Mouse (Mus musculus) lung, postnatal 0 days (tissue): Measurements from ENCODE around the gene Ust. TPM values are rescaled to one million over a fixed set of nuclear protein-coding genes. Genes with fewer than 3 reads are reported as not detected.

Experiments
- ATAC-seq: fragments of 200-750 bp; cut with Nextera tagmentation; 2 replicates; pipeline ENCODE4 v1.8.0; 2017; ENCODE audit warnings: moderate library complexity
- DNase-seq: peaks from one replicate; pipeline ENCODE4 v3.0.0-alpha.2; 2016; ENCODE audit warnings: low spot score
- H3K27ac ChIP-seq: fragments of 300-500 bp; sonication (generic); 2 replicates; pipeline ENCODE4 v1.5.1; 2014; ENCODE audit warnings: antibody characterized with exemption, mild to moderate bottlenecking, low read length, mixed read lengths
- H3K27me3 ChIP-seq: fragments of 300-500 bp; sonication (generic); replicated peaks from 2 replicates; pipeline ENCODE4 v1.6.1; 2014; ENCODE audit warnings: low read length, mixed read lengths; ENCODE audit not compliant: insufficient read depth
- H3K36me3 ChIP-seq: fragments of 300-500 bp; sonication (generic); 2 replicates; pipeline ENCODE4 v1.6.1; 2014; ENCODE audit warnings: low read length, mixed read lengths; ENCODE audit not compliant: insufficient read depth
- H3K4me1 ChIP-seq: fragments of 300-500 bp; sonication (generic); 2 replicates; pipeline ENCODE4 v1.6.1; 2014; ENCODE audit warnings: antibody characterized with exemption, low read depth, low read length, mixed read lengths; ENCODE audit not compliant: insufficient read depth
- H3K4me2 ChIP-seq: fragments of 300-500 bp; sonication (generic); replicated peaks from 2 replicates; pipeline ENCODE4 v1.6.1; 2014; ENCODE audit warnings: low read depth, mild to moderate bottlenecking, low read length, moderate library complexity, mixed read lengths
- H3K4me3 ChIP-seq: fragments of 300-500 bp; sonication (generic); 2 replicates; pipeline ENCODE4 v1.5.1; 2014; ENCODE audit warnings: low read depth, low read length
- H3K9ac ChIP-seq: fragments of 300-500 bp; sonication (generic); replicated peaks from 2 replicates; pipeline ENCODE4 v1.6.1; 2014; ENCODE audit warnings: low read depth, mild to moderate bottlenecking
- H3K9me3 ChIP-seq: fragments of 300-500 bp; sonication (generic); 2 replicates; pipeline ENCODE4 v1.6.1; 2016; ENCODE audit warnings: low read length, mixed read lengths
- CTCF ChIP-seq: IDR thresholded peaks from 2 replicates; pipeline ENCODE4 v1.5.1; 2016; ENCODE audit warnings: antibody characterized with exemption, mild to moderate bottlenecking
- EP300 ChIP-seq: IDR thresholded peaks from 2 replicates; pipeline ENCODE4 v1.6.1; 2016; ENCODE audit warnings: antibody characterized with exemption, mild to moderate bottlenecking, control low read depth
- WGBS: fragments of 180-500 bp; shearing (Covaris S2); extraction: QIAGEN DNeasy Blood & Tissue Kit; methylation state at CpG from one replicate; pipeline ENCODE4 v1.1.7; 2014; 5-methylcytosine and 5-hydroxymethylcytosine counted together
- polyA plus RNA-seq: library from polyadenylated mRNA; unstranded; fragments of >200 nt; fragmentation: Nextera tagmentation; extraction: Ambion mirVana; gene quantifications from 2 replicates; pipeline ENCODE4 v1.2.1, GENCODE M21; 2015

Gene Ust
- polyA plus RNA-seq, 1 experiment from 2014 or later = 6.3 TPM

- H3K36me3 ChIP-seq = no peaks in the 10 kb centered on the region
- H3K4me1 ChIP-seq = no peaks in the 10 kb centered on the region
- no peaks in the 10 kb centered on the region for H3K9me3 ChIP-seq
- H3K4me2 ChIP-seq = no peak overlapping the region
- H3K27ac ChIP-seq = no peak overlapping the region
- no peak overlapping the region for H3K4me3 ChIP-seq
- TF ChIP-seq EP300 (no peak), CTCF (no peak)
- 41% methylated on average over 5 of the region's 5 CpGs for WGBS
- ATAC-seq (no peak), DNase-seq (no peak)
- no peak overlapping the region for H3K9ac ChIP-seq
- no peaks in the 10 kb centered on the region for H3K27me3 ChIP-seq
Measured at GRCm38 (mm10) chr10:8495543-8496141, 23.0 kb downstream of the Ust start.

- ATAC-seq (no peak), DNase-seq (no peak)
- no peaks in the 10 kb centered on the region for H3K4me1 ChIP-seq
- no peak overlapping the region for H3K9ac ChIP-seq
- H3K36me3 ChIP-seq = no peaks in the 10 kb centered on the region
- H3K27me3 ChIP-seq = no peaks in the 10 kb centered on the region
- no peak overlapping the region for H3K4me2 ChIP-seq
- no peak overlapping the region for H3K27ac ChIP-seq
- no peaks in the 10 kb centered on the region for H3K9me3 ChIP-seq
- no peak for TF ChIP-seq EP300
- TF ChIP-seq CTCF = no peak
- H3K4me3 ChIP-seq = no peak overlapping the region
- WGBS = 84% methylated on average over 1 of the region's 1 CpGs
Measured at GRCm38 (mm10) chr10:8491909-8492591, 26.6 kb downstream of the Ust start.

- H3K9me3 ChIP-seq = no peaks in the 10 kb centered on the region
- DNase-seq = no peak
- ATAC-seq = no peak
- H3K36me3 ChIP-seq = no peaks in the 10 kb centered on the region
- no peak overlapping the region for H3K9ac ChIP-seq
- no peaks in the 10 kb centered on the region for H3K4me1 ChIP-seq
- 59% methylated on average over 2 of the region's 2 CpGs for WGBS
- H3K4me2 ChIP-seq = no peak overlapping the region
- TF ChIP-seq EP300 = no peak
- TF ChIP-seq CTCF = no peak
- H3K27ac ChIP-seq = no peak overlapping the region
- H3K27me3 ChIP-seq = no peaks in the 10 kb centered on the region
- no peak overlapping the region for H3K4me3 ChIP-seq
Measured at GRCm38 (mm10) chr10:8487388-8487787, 31.2 kb downstream of the Ust start.

- Histone ChIP-seq H3K27ac (no peak overlapping the region), H3K4me1 (no peaks in the 10 kb centered on the region), H3K9me3 (no peaks in the 10 kb centered on the region), H3K9ac (no peak overlapping the region), H3K27me3 (no peaks in the 10 kb centered on the region), H3K36me3 (no peaks in the 10 kb centered on the region), H3K4me3 (no peak overlapping the region), H3K4me2 (no peak overlapping the region)
- 69% methylated on average over 4 of the region's 4 CpGs for WGBS
- TF ChIP-seq CTCF (0 out of 2 replicates have a peak, but pooled peaks have one; percentile 11), EP300 (no peak)
- DNase-seq (no peak), ATAC-seq (no peak)
Measured at GRCm38 (mm10) chr10:8484487-8484886, 34.1 kb downstream of the Ust start.

- DNase-seq = no peak
- no peak overlapping the region for H3K27ac ChIP-seq
- no peaks in the 10 kb centered on the region for H3K36me3 ChIP-seq
- no peak for ATAC-seq
- WGBS = 83% methylated on average over 4 of the region's 4 CpGs
- no peak overlapping the region for H3K4me3 ChIP-seq
- TF ChIP-seq CTCF (no peak), EP300 (no peak)
- H3K4me1 ChIP-seq = no peaks in the 10 kb centered on the region
- no peak overlapping the region for H3K9ac ChIP-seq
- no peaks in the 10 kb centered on the region for H3K9me3 ChIP-seq
- H3K27me3 ChIP-seq = no peaks in the 10 kb centered on the region
- H3K4me2 ChIP-seq = no peak overlapping the region
Measured at GRCm38 (mm10) chr10:8482779-8483178, 35.8 kb downstream of the Ust start.

- no peak overlapping the region for H3K4me3 ChIP-seq
- H3K4me2 ChIP-seq = no peak overlapping the region
- TF ChIP-seq EP300 = no peak
- TF ChIP-seq CTCF = no peak
- 97% methylated on average over 2 of the region's 2 CpGs for WGBS
- no peak for ATAC-seq
- H3K27ac ChIP-seq = no peak overlapping the region
- H3K9me3 ChIP-seq = no peaks in the 10 kb centered on the region
- H3K27me3 ChIP-seq = no peaks in the 10 kb centered on the region
- DNase-seq = no peak
- H3K9ac ChIP-seq = no peak overlapping the region
- no peaks in the 10 kb centered on the region for H3K36me3 ChIP-seq
- H3K4me1 ChIP-seq = no peaks in the 10 kb centered on the region
Measured at GRCm38 (mm10) chr10:8479779-8480178, 38.8 kb downstream of the Ust start.
